Comparison of ENCODE assay signal across 31 mouse cellular contexts in the genomic region with DNA sequence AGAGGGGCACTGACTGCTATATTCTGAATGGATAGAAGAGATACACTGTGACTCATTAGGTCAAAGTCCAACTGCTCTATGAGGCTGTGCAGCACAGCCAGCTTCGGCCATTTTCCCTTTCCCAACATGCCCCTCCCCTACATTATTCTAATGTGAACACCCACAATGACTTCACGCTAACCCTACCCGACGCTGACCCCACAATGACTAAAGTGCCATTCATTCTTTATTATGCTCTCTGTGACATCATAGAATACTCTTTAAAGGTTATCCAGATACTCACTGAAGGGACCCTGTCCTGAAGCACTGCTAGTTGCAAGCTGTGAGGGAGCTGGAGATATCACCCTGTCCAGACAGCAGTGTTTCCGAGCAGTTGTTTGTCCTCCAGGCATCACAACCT. TPM values are rescaled to one million over a fixed set of nuclear protein-coding genes. Genes with fewer than 3 reads are reported as not detected.
"Had no signal": no experiment of that assay in that cellular context is flagged by ENCODE, and none has a peak within 500 bp of the region (broad histone marks: within the 10 kb centered on the region; RNA-seq: fewer than 3 reads in every experiment).

A gene (plus strand): TSS at position 301 of the 400 bp plus-strand sequence.

- H3K9ac ChIP-seq: heart, embryonic 12.5 days; hindbrain, embryonic 13.5 days; hindbrain, embryonic 15.5 days; kidney, embryonic 15.5 days; limb, embryonic 13.5 days; limb, embryonic 15.5 days; liver, embryonic 12.5 days; liver, embryonic 14.5 days had no signal

- ATAC-seq: hindbrain, postnatal 0 days; liver, embryonic 12.5 days had no signal

- H3K4me3 ChIP-seq: gastrocnemius, adult 2 months; heart, embryonic 10.5 days; heart, embryonic 12.5 days; hindbrain, embryonic 13.5 days; hindbrain, embryonic 15.5 days; kidney, embryonic 15.5 days; limb, embryonic 13.5 days; limb, embryonic 15.5 days; liver, embryonic 12.5 days had no signal

- H3K4me2 ChIP-seq: heart, embryonic 12.5 days; hindbrain, embryonic 13.5 days; hindbrain, embryonic 15.5 days; kidney, embryonic 15.5 days; limb, embryonic 13.5 days; limb, embryonic 15.5 days; liver, embryonic 12.5 days had no signal

- H3K36me3 ChIP-seq: heart, embryonic 10.5 days; heart, embryonic 12.5 days; hindbrain, embryonic 13.5 days; hindbrain, embryonic 15.5 days; kidney, embryonic 15.5 days; limb, embryonic 13.5 days; limb, embryonic 15.5 days; liver, embryonic 12.5 days had no signal

- H3K4me1 ChIP-seq: heart, embryonic 10.5 days; heart, embryonic 12.5 days; hindbrain, embryonic 13.5 days; hindbrain, embryonic 15.5 days; kidney, embryonic 15.5 days; limb, embryonic 13.5 days; limb, embryonic 15.5 days; liver, embryonic 12.5 days had no signal

- DNase-seq: gastrocnemius, adult 2 months; gastrocnemius, postnatal 10 days; gastrocnemius, postnatal 25 days; heart, adult 18-20 months; heart, postnatal 10 days; kidney, adult 11 months; kidney, adult 2 months; kidney, adult 9 months; kidney, postnatal 14 days; kidney, postnatal 36 days; layer of hippocampus, adult 9-11 months; layer of hippocampus, postnatal 36 days; left cerebral cortex, postnatal 4 days had no signal

- H3K27ac ChIP-seq: gastrocnemius, adult 2 months; heart, embryonic 10.5 days; hindbrain, embryonic 13.5 days; hindbrain, embryonic 15.5 days; hindbrain, postnatal 0 days; kidney, embryonic 15.5 days; kidney, postnatal 0 days; limb, embryonic 13.5 days; limb, embryonic 15.5 days; liver, embryonic 12.5 days; liver, embryonic 14.5 days had no signal

- H3K9me3 ChIP-seq: heart, embryonic 10.5 days; heart, embryonic 12.5 days; hindbrain, embryonic 13.5 days; hindbrain, embryonic 15.5 days; kidney, embryonic 15.5 days; limb, embryonic 13.5 days; limb, embryonic 15.5 days; liver, embryonic 12.5 days had no signal

- H3K27me3 ChIP-seq: heart, embryonic 12.5 days; hindbrain, embryonic 13.5 days; hindbrain, embryonic 15.5 days; kidney, embryonic 15.5 days; limb, embryonic 13.5 days; limb, embryonic 15.5 days; liver, embryonic 12.5 days had no signal

RNA-seq across cellular contexts. Expression of the gene that starts here (rescaled TPM):
- polyA plus RNA-seq: heart, embryonic 10.5 days; heart, embryonic 12.5 days; heart, embryonic 14.5 days; heart, embryonic 16.5 days; hindbrain, embryonic 11.5 days; hindbrain, embryonic 13.5 days; hindbrain, embryonic 15.5 days; hindbrain, postnatal 0 days; intestine, embryonic 14.5 days; kidney, adult 2 months; kidney, embryonic 15.5 days; kidney, postnatal 0 days; large intestine, adult 2 months; limb, embryonic 11.5 days; limb, embryonic 13.5 days; limb, embryonic 15.5 days; liver, adult 2 months; liver, embryonic 12.5 days; liver, embryonic 14.5 days had no signal
